Comparison of ENCODE assay signal across 15 mouse cellular contexts in genomic region chr16:76766636-76767035, GRCm38 (mm10).
DNase-seq lines count a peak whose midpoint lies in the region; ATAC-seq lines count a peak whose summit lies in the region.
"Had no signal": no experiment of that assay in that cellular context is flagged by ENCODE, and none has a peak within 500 bp of the region (broad histone marks: within the 10 kb centered on the region; RNA-seq: fewer than 3 reads in every experiment).

No protein-coding gene starts in this region.

- H3K4me2 ChIP-seq in kidney, embryonic 14.5 days (replicated peaks; ENCODE audit: low read depth, low read length) = no peak overlapping the region
- H3K4me2 ChIP-seq: heart, embryonic 11.5 days; limb, embryonic 13.5 days; liver, embryonic 13.5 days; midbrain, embryonic 13.5 days; neural tube, embryonic 13.5 days had no signal

- H3K36me3 ChIP-seq in kidney, embryonic 14.5 days (ENCODE audit: control insufficient read depth, insufficient read depth, low read length) = no peaks in the 10 kb centered on the region
- H3K36me3 ChIP-seq: limb, embryonic 13.5 days; liver, embryonic 13.5 days; midbrain, embryonic 13.5 days; neural tube, embryonic 13.5 days had no signal

- no peaks in the 10 kb centered on the region for H3K9me3 ChIP-seq in kidney, embryonic 14.5 days (ENCODE audit: control insufficient read depth, low read length)
- H3K9me3 ChIP-seq: limb, embryonic 13.5 days; liver, embryonic 13.5 days; midbrain, embryonic 13.5 days; neural tube, embryonic 13.5 days had no signal

- 54% methylated on average over 3 of the region's 3 CpGs for WGBS in kidney, embryonic 14.5 days

- DNase-seq in kidney, adult 8-10 months = peak; percentile 15 to 23
- DNase-seq in A20 (ENCODE audit: low read depth, low spot score) = peak; percentile 15
- peak; percentile 21 for DNase-seq in ZHBTc4 (ENCODE audit: low read depth, low spot score)
- DNase-seq in brain, adult 2 months (ENCODE audit: low read depth, low spot score) = peak; percentile 5
- no peak for DNase-seq in layer of hippocampus, adult 8-10 months (ENCODE audit: low spot score in 2 of 2)
- no peak for DNase-seq in thymus, postnatal 10 days (ENCODE audit: low spot score in 2 of 2)
- DNase-seq: cerebellum, adult 11 months; cerebellum, postnatal 25 days; liver, embryonic 13.5 days; thymus, postnatal 4 days had no signal

- ATAC-seq in kidney, embryonic 14.5 days (ENCODE audit: low FRiP score, low TSS enrichment) = no peak
- ATAC-seq: midbrain, embryonic 13.5 days had no signal

- H3K27me3 ChIP-seq in kidney, embryonic 14.5 days (ENCODE audit: control insufficient read depth, insufficient read depth, low read length) = no peaks in the 10 kb centered on the region
- H3K27me3 ChIP-seq: limb, embryonic 13.5 days; liver, embryonic 13.5 days; midbrain, embryonic 13.5 days; neural tube, embryonic 13.5 days had no signal

- H3K4me3 ChIP-seq in kidney, embryonic 14.5 days (ENCODE audit: low read length) = no peak overlapping the region
- H3K4me3 ChIP-seq: limb, embryonic 13.5 days; liver, embryonic 13.5 days; midbrain, embryonic 13.5 days; neural tube, embryonic 13.5 days had no signal

- no peak overlapping the region for H3K9ac ChIP-seq in kidney, embryonic 14.5 days (ENCODE audit: low read depth, low read length)
- H3K9ac ChIP-seq: limb, embryonic 13.5 days; liver, embryonic 13.5 days; midbrain, embryonic 13.5 days; neural tube, embryonic 13.5 days had no signal

- H3K27ac ChIP-seq in kidney, embryonic 14.5 days (ENCODE audit: low read depth, low read length) = no peak overlapping the region
- H3K27ac ChIP-seq: limb, embryonic 13.5 days; liver, embryonic 13.5 days; midbrain, embryonic 13.5 days; neural tube, embryonic 13.5 days had no signal

- H3K4me1 ChIP-seq in kidney, embryonic 14.5 days (ENCODE audit: control insufficient read depth, insufficient read depth, low read length) = peaks cover 21% of the 10 kb centered on the region
- H3K4me1 ChIP-seq: midbrain, embryonic 13.5 days; neural tube, embryonic 13.5 days had no signal

Comparison
In these comparisons a context has a peak if more than half of its experiments do, and no peak if none do; other contexts are left out.
1. DNase-seq: peak in kidney, adult 8-10 months (2 of 2), A20 (single experiment), ZHBTc4 (single experiment) and brain, adult 2 months (single experiment); none in layer of hippocampus, adult 8-10 months (0 of 2) and thymus, postnatal 10 days (0 of 2).